Mouse (Mus musculus) ES-E14 (cell line): ENCODE data around the gene Btd.

Experiments
- HCFC1 ChIP-seq: IDR thresholded peaks from 2 replicates; pipeline ENCODE4 v1.6.1; 2012; ENCODE audit warnings: low read length, inconsistent platforms, borderline replicate concordance; ENCODE audit not compliant: insufficient read depth
- ZNF384 ChIP-seq: IDR thresholded peaks from 2 replicates; pipeline ENCODE4 v1.6.1; 2012; ENCODE audit warnings: low read depth, low read length, inconsistent platforms

GRCm38 (mm10) chr14:31641506-31642155, 803 bp downstream of the Btd start:
- TF ChIP-seq HCFC1, result no peak
- no peak; the same call in 1 of the 2 replicates for TF ChIP-seq ZNF384
